In the genomic region with DNA sequence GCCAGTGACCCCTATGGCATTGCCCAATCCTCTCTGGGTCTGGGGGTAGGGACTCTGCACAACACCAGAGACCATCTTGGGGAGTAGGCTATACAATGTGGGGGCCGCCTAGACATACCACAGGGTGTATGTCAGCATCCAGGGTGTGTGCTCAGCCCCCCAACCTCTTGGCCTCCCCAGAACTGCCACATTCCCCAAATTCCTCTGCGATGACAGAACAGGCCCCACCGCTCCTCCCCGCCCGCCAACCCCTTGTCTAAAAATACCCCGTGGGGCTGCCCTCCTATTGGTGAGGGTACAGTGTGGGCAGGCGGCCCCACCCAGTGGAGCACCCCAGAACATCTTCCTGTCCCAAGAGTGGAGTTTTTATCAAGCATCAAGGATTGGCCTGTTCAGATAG, we compare ENCODE assay signal across 9 mouse cellular contexts. TPM values are rescaled to one million over a fixed set of nuclear protein-coding genes. Genes with fewer than 3 reads are reported as not detected.
DNase-seq lines count a peak whose midpoint lies in the region; ATAC-seq and TF ChIP-seq lines count a peak whose summit lies in the region.
"Had no signal": no experiment of that assay in that cellular context is flagged by ENCODE, and none has a peak within 500 bp of the region (broad histone marks: within the 10 kb centered on the region; RNA-seq: fewer than 3 reads in every experiment).

No protein-coding gene starts in this region.

- H3K4me1 ChIP-seq in heart, embryonic 13.5 days: peaks cover 58% of the 10 kb centered on the region
- peaks cover 48% of the 10 kb centered on the region for H3K4me1 ChIP-seq in forebrain, embryonic 10.5 days
- H3K4me1 ChIP-seq in intestine, postnatal 0 days (replicated peaks; ENCODE audit: control insufficient read depth, insufficient read depth, low read length): peaks cover 21% of the 10 kb centered on the region
- 0 out of 2 replicates have a peak, but pooled peaks cover 3% of the 10 kb centered on the region for H3K4me1 ChIP-seq in midbrain, embryonic 16.5 days (ENCODE audit: control insufficient read depth, insufficient read depth, low read length)

- no peak for TF ChIP-seq CTCF in intestine, postnatal 0 days (IDR thresholded peaks at IDR 0.05; ENCODE audit: low read depth)

- no peaks in the 10 kb centered on the region for H3K9me3 ChIP-seq in heart, embryonic 13.5 days
- no peaks in the 10 kb centered on the region for H3K9me3 ChIP-seq in forebrain, embryonic 10.5 days
- no peaks in the 10 kb centered on the region for H3K9me3 ChIP-seq in intestine, postnatal 0 days (ENCODE audit: control insufficient read depth)
- no peaks in the 10 kb centered on the region for H3K9me3 ChIP-seq in midbrain, embryonic 16.5 days (replicated peaks; ENCODE audit: control insufficient read depth, low read length, poor library complexity, severe bottlenecking)

- peak overlapping the region; percentile 44 for H3K4me3 ChIP-seq in heart, embryonic 13.5 days
- no peak overlapping the region for H3K4me3 ChIP-seq in forebrain, embryonic 10.5 days
- H3K4me3 ChIP-seq in intestine, postnatal 0 days (ENCODE audit: low read depth, low read length): no peak overlapping the region
- H3K4me3 ChIP-seq in midbrain, embryonic 16.5 days (ENCODE audit: low read depth, low read length): no peak overlapping the region

- H3K9ac ChIP-seq in heart, embryonic 13.5 days: peak overlapping the region; percentile 85
- no peak overlapping the region; the same call in 1 of the 2 replicates for H3K9ac ChIP-seq in intestine, postnatal 0 days (ENCODE audit: low read depth, low read length)
- H3K9ac ChIP-seq in midbrain, embryonic 16.5 days (ENCODE audit: low read depth, low read length): peak overlapping the region; percentile 57; the same call in 1 of the 2 replicates

- DNase-seq in heart, adult 8-10 months (ENCODE audit: low spot score): no peak
- no peak for DNase-seq in forebrain, embryonic 10.5 days (ENCODE audit: extremely low spot score, low spot score)
- DNase-seq in adrenal gland, adult 8-10 months: no peak

- H3K27ac ChIP-seq in heart, embryonic 13.5 days (replicated peaks): peak overlapping the region; percentile 93
- peak overlapping the region; percentile 57 for H3K27ac ChIP-seq in forebrain, embryonic 10.5 days
- H3K27ac ChIP-seq in intestine, postnatal 0 days (ENCODE audit: low read depth, low read length): peak overlapping the region; percentile 21; the same call in 1 of the 2 replicates
- H3K27ac ChIP-seq in midbrain, embryonic 16.5 days (ENCODE audit: low read length): no peak overlapping the region

- 29% methylated on average over 7 of the region's 7 CpGs for WGBS in heart, embryonic 13.5 days
- WGBS in forebrain, embryonic 10.5 days: 80% methylated on average over 7 of the region's 7 CpGs
- WGBS in intestine, postnatal 0 days: 56% methylated on average over 7 of the region's 7 CpGs
- WGBS in midbrain, embryonic 16.5 days: 79% methylated on average over 7 of the region's 7 CpGs

- no peaks in the 10 kb centered on the region for H3K27me3 ChIP-seq in heart, embryonic 13.5 days (replicated peaks)
- peaks cover 32% of the 10 kb centered on the region for H3K27me3 ChIP-seq in forebrain, embryonic 10.5 days (ENCODE audit: poor library complexity, severe bottlenecking)
- H3K27me3 ChIP-seq in intestine, postnatal 0 days (replicated peaks; ENCODE audit: control insufficient read depth, insufficient read depth, low read length): no peaks in the 10 kb centered on the region
- H3K27me3 ChIP-seq in midbrain, embryonic 16.5 days (ENCODE audit: control insufficient read depth, insufficient read depth, low read depth, low read length): no peaks in the 10 kb centered on the region

- peak overlapping the region; percentile 70 for H3K4me2 ChIP-seq in heart, embryonic 13.5 days
- H3K4me2 ChIP-seq in intestine, postnatal 0 days (replicated peaks; ENCODE audit: low read depth): peak overlapping the region; percentile 55
- H3K4me2 ChIP-seq in midbrain, embryonic 16.5 days (ENCODE audit: low read length): no peak overlapping the region; the same call in 1 of the 2 replicates

- H3K36me3 ChIP-seq in heart, embryonic 13.5 days: peaks cover 46% of the 10 kb centered on the region
- peaks cover 54% of the 10 kb centered on the region for H3K36me3 ChIP-seq in forebrain, embryonic 10.5 days (replicated peaks)
- peaks cover 33% of the 10 kb centered on the region; the same call in 1 of the 2 replicates for H3K36me3 ChIP-seq in intestine, postnatal 0 days (ENCODE audit: control insufficient read depth, insufficient read depth)
- no peaks in the 10 kb centered on the region for H3K36me3 ChIP-seq in midbrain, embryonic 16.5 days (ENCODE audit: control insufficient read depth, insufficient read depth, low read length)

- no peak for ATAC-seq in heart, embryonic 13.5 days (ENCODE audit: extremely low read depth, insufficient number of reproducible peaks, low FRiP score, low TSS enrichment)
- peak; percentile 11; the same call in 1 of the 2 replicates for ATAC-seq in intestine, postnatal 0 days
- no peak for ATAC-seq in midbrain, embryonic 16.5 days
- no peak for ATAC-seq in erythroblast, adult 5-6 weeks (replicated peaks; ENCODE audit: low FRiP score, poor library complexity, severe bottlenecking)
- ATAC-seq in erythroid progenitor cell, adult 5-6 weeks (replicated peaks; ENCODE audit: low FRiP score, poor library complexity, severe bottlenecking): no peak

RNA-seq across cellular contexts. Expression of gene Tead3, which starts 10.0 kb away (rescaled TPM):
- polyA plus RNA-seq in heart, embryonic 13.5 days (2015; fragmentation: Nextera tagmentation; extraction: Ambion mirVana): 5.9 and 7.3 TPM in 2 replicates
- 10 to 100 TPM in 3 of 4 experiments, 1 to 10 TPM in 1; 8.4 to 15.6 (median 11.7) TPM for total RNA-seq in heart, adult 8-10 months (2022)
- polyA plus RNA-seq in forebrain, embryonic 10.5 days (2016; fragmentation: Nextera tagmentation; extraction: Ambion mirVana): 5.2 and 5.5 TPM in 2 replicates
- polyA plus RNA-seq in intestine, postnatal 0 days (2015; fragmentation: Nextera tagmentation; extraction: Ambion mirVana): 5.8 and 6.2 TPM in 2 replicates
- polyA plus RNA-seq in midbrain, embryonic 16.5 days (2015; fragmentation: Nextera tagmentation; extraction: Ambion mirVana): 1.3 and 1.4 TPM in 2 replicates
- not detected in 2 replicates for total RNA-seq in erythroblast, adult 5-6 weeks (2015; ENCODE audit: low replicate concordance)
- not detected in 2 replicates for total RNA-seq in erythroblast, adult 5-6 weeks (2017; ENCODE audit: low replicate concordance)
- 10 to 100 TPM in 3 of 4 experiments, 1 to 10 TPM in 1; 8.5 to 21.1 (median 13.3) TPM for total RNA-seq in adrenal gland, adult 8-10 months (2022)
- not detected in 2 replicates for total RNA-seq in erythroid progenitor cell, adult 5-6 weeks (2015; ENCODE audit: low replicate concordance)
- not detected in 2 replicates for total RNA-seq in erythroid progenitor cell, adult 5-6 weeks (2017; ENCODE audit: low replicate concordance)

RNA-seq across cellular contexts. Expression of gene Rpl10a, which starts 12.3 kb away (rescaled TPM):
- polyA plus RNA-seq in heart, embryonic 13.5 days (2015; fragmentation: Nextera tagmentation; extraction: Ambion mirVana): 389 and 419 TPM in 2 replicates
- total RNA-seq in heart, adult 8-10 months (2022): 100 to 1,000 TPM; 377 to 423 (median 382) TPM
- polyA plus RNA-seq in forebrain, embryonic 10.5 days (2016; fragmentation: Nextera tagmentation; extraction: Ambion mirVana): 511 and 540 TPM in 2 replicates
- polyA plus RNA-seq in intestine, postnatal 0 days (2015; fragmentation: Nextera tagmentation; extraction: Ambion mirVana): 383 and 417 TPM in 2 replicates
- polyA plus RNA-seq in midbrain, embryonic 16.5 days (2015; fragmentation: Nextera tagmentation; extraction: Ambion mirVana): 304 and 312 TPM in 2 replicates
- total RNA-seq in erythroblast, adult 5-6 weeks (2015; ENCODE audit: low replicate concordance): 515 and 525 TPM in 2 replicates
- total RNA-seq in erythroblast, adult 5-6 weeks (2017; ENCODE audit: low replicate concordance): 92.4 and 200 TPM in 2 replicates
- total RNA-seq in adrenal gland, adult 8-10 months (2022): 100 to 1,000 TPM; 742 to 804 (median 775) TPM
- total RNA-seq in erythroid progenitor cell, adult 5-6 weeks (2015; ENCODE audit: low replicate concordance): 515 and 750 TPM in 2 replicates
- 184 and 203 TPM in 2 replicates for total RNA-seq in erythroid progenitor cell, adult 5-6 weeks (2017; ENCODE audit: low replicate concordance)

RNA-seq across cellular contexts. Expression of gene Tulp1, which starts 24.4 kb away (rescaled TPM):
- 4.1 TPM in 2 replicates for polyA plus RNA-seq in heart, embryonic 13.5 days (2015; fragmentation: Nextera tagmentation; extraction: Ambion mirVana)
- not detected for total RNA-seq in heart, adult 8-10 months (2022)
- 3.5 and 3.8 TPM in 2 replicates for polyA plus RNA-seq in forebrain, embryonic 10.5 days (2016; fragmentation: Nextera tagmentation; extraction: Ambion mirVana)
- 1.2 and 1.4 TPM in 2 replicates for polyA plus RNA-seq in intestine, postnatal 0 days (2015; fragmentation: Nextera tagmentation; extraction: Ambion mirVana)
- 1.4 and 1.7 TPM in 2 replicates for polyA plus RNA-seq in midbrain, embryonic 16.5 days (2015; fragmentation: Nextera tagmentation; extraction: Ambion mirVana)
- total RNA-seq in erythroblast, adult 5-6 weeks (2015; ENCODE audit: low replicate concordance): not detected in 2 replicates
- total RNA-seq in erythroblast, adult 5-6 weeks (2017; ENCODE audit: low replicate concordance): 0.28 TPM in 1 of 2 replicates, not detected in the other
- under 1 TPM in 2 of 4 experiments, not detected in 2; 0.16 to 0.49 TPM for total RNA-seq in adrenal gland, adult 8-10 months (2022)
- total RNA-seq in erythroid progenitor cell, adult 5-6 weeks (2015; ENCODE audit: low replicate concordance): not detected in 2 replicates
- total RNA-seq in erythroid progenitor cell, adult 5-6 weeks (2017; ENCODE audit: low replicate concordance): not detected in 2 replicates
- total RNA-seq: liver, adult 2 months had no signal
- polyA plus RNA-seq: liver, adult 2 months had no signal

RNA-seq across cellular contexts. Expression of gene Fance, which starts 27.3 kb away (rescaled TPM):
- 19.3 and 22.2 TPM in 2 replicates for polyA plus RNA-seq in heart, embryonic 13.5 days (2015; fragmentation: Nextera tagmentation; extraction: Ambion mirVana)
- 10 to 100 TPM in 3 of 4 experiments, 1 to 10 TPM in 1; 9.2 to 15.2 (median 12.3) TPM for total RNA-seq in heart, adult 8-10 months (2022)
- polyA plus RNA-seq in forebrain, embryonic 10.5 days (2016; fragmentation: Nextera tagmentation; extraction: Ambion mirVana): 31.6 and 32.5 TPM in 2 replicates
- 10.3 and 11.0 TPM in 2 replicates for polyA plus RNA-seq in intestine, postnatal 0 days (2015; fragmentation: Nextera tagmentation; extraction: Ambion mirVana)
- polyA plus RNA-seq in midbrain, embryonic 16.5 days (2015; fragmentation: Nextera tagmentation; extraction: Ambion mirVana): 25.2 and 26.3 TPM in 2 replicates
- 23.1 TPM in 1 of 2 replicates, not detected in the other for total RNA-seq in erythroblast, adult 5-6 weeks (2015; ENCODE audit: low replicate concordance)
- total RNA-seq in erythroblast, adult 5-6 weeks (2017; ENCODE audit: low replicate concordance): 0.68 and 8.4 TPM in 2 replicates
- total RNA-seq in adrenal gland, adult 8-10 months (2022): 10 to 100 TPM; 24.9 to 45.2 (median 36.2) TPM
- 9.7 and 10.5 TPM in 2 replicates for total RNA-seq in erythroid progenitor cell, adult 5-6 weeks (2015; ENCODE audit: low replicate concordance)
- total RNA-seq in erythroid progenitor cell, adult 5-6 weeks (2017; ENCODE audit: low replicate concordance): 0.76 and 9.8 TPM in 2 replicates

Comparison
In these comparisons a context has a peak if more than half of its experiments do, and no peak if none do; other contexts are left out.
1. RNA of gene Tead3, which starts 10.0 kb away (total RNA-seq): 8.5 to 21.1 TPM in adrenal gland, adult 8-10 months and 8.4 to 15.6 TPM in heart, adult 8-10 months; not detected in erythroblast, adult 5-6 weeks and not detected in erythroid progenitor cell, adult 5-6 weeks; every median in the first group is over 4 times any median in the second.